Mouse (Mus musculus) testis, adult 2 months (tissue): ENCODE results near the gene Itgae. TPM values are rescaled to one million over a fixed set of nuclear protein-coding genes. Genes with fewer than 3 reads are reported as not detected.

Experiments used
- H3K27ac ChIP-seq: fragments of 200-500 bp; 2 replicates; pipeline ENCODE4 v1.5.1; 2012; ENCODE audit warnings: low read depth, low read length; ENCODE audit not compliant: control insufficient read depth, insufficient read depth
- H3K27me3 ChIP-seq: fragments of 200-500 bp; 2 replicates; pipeline ENCODE4 v1.6.1; 2012; ENCODE audit warnings: mild to moderate bottlenecking, low read length, moderate library complexity; ENCODE audit not compliant: control insufficient read depth, insufficient read depth
- H3K36me3 ChIP-seq: fragments of 200-500 bp; 2 replicates; pipeline ENCODE4 v1.6.1; 2012; ENCODE audit warnings: mild to moderate bottlenecking, low read length; ENCODE audit not compliant: control insufficient read depth, insufficient read depth
- H3K4me1 ChIP-seq: fragments of 200-500 bp; 2 replicates; pipeline ENCODE4 v1.6.1; 2012; ENCODE audit warnings: low read length; ENCODE audit not compliant: control insufficient read depth, insufficient read depth
- H3K4me3 ChIP-seq: fragments of 200-500 bp; 2 replicates; pipeline ENCODE4 v1.5.1; 2012; ENCODE audit warnings: low read depth, mild to moderate bottlenecking, low read length, moderate library complexity, mixed read lengths; ENCODE audit not compliant: control insufficient read depth
- CTCF ChIP-seq: fragments of 200-500 bp; IDR thresholded peaks from 2 replicates; pipeline ENCODE4 v1.5.1; 2012; ENCODE audit warnings: low read depth, mild to moderate bottlenecking, inconsistent platforms, low read length, moderate library complexity; ENCODE audit not compliant: control insufficient read depth, insufficient read depth, insufficient replicate concordance
- POLR2A ChIP-seq: fragments of 200-500 bp; IDR thresholded peaks from 2 replicates; pipeline ENCODE4 v1.6.1; 2012; ENCODE audit warnings: low read depth, mild to moderate bottlenecking, inconsistent platforms, low read length, moderate library complexity; ENCODE audit not compliant: control insufficient read depth
- polyA plus RNA-seq: library from polyadenylated mRNA; depleted of rRNA; stranded (reverse); fragments of >200 nt; gene quantifications from 2 replicates; pipeline ENCODE4 v1.2.3, GENCODE M21; 2012

Gene Itgae
- polyA plus RNA-seq, 1 experiment = 13.7 TPM

GRCm38 (mm10) chr11:73108195-73108897 lies 18.0 kb downstream of the Itgae start:
- TF ChIP-seq CTCF (no peak), POLR2A (no peak)
- no peak overlapping the region for H3K27ac ChIP-seq
- no peaks in the 10 kb centered on the region for H3K4me1 ChIP-seq
- H3K36me3 ChIP-seq = no peaks in the 10 kb centered on the region
- H3K27me3 ChIP-seq = no peaks in the 10 kb centered on the region
- no peak overlapping the region for H3K4me3 ChIP-seq

- TF ChIP-seq POLR2A (no peak), CTCF (no peak)
- H3K27me3 ChIP-seq = no peaks in the 10 kb centered on the region
- H3K27ac ChIP-seq = no peak overlapping the region
- H3K4me1 ChIP-seq = no peaks in the 10 kb centered on the region
- no peaks in the 10 kb centered on the region for H3K36me3 ChIP-seq
- H3K4me3 ChIP-seq = no peak overlapping the region
Observed at GRCm38 (mm10) chr11:73108898-73109625, 18.7 kb downstream of the Itgae start.

DNA sequence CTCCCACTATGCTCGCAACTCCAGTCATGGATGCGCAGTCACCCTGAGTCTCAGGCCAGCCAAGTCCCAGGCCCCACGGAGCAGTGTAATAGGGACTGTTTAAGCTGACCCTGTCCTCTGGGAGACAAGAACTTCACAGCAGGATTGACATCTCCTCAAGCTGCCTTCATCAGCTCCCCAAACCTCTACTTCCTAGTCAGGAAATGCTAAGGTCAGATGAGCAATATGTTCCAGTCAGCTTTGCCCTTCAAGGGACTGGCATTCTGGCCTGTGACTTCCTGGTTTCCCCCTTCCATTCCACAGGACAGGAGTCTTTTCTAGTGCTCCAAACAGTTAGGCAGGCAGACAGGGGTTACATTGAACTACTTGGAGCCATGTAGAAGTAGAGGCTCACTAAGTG lies 19.6 kb downstream of the Itgae start:
- H3K36me3 ChIP-seq = no peaks in the 10 kb centered on the region
- no peak overlapping the region for H3K4me3 ChIP-seq
- no peak overlapping the region for H3K27ac ChIP-seq
- H3K27me3 ChIP-seq = no peaks in the 10 kb centered on the region
- no peak for TF ChIP-seq CTCF
- no peaks in the 10 kb centered on the region for H3K4me1 ChIP-seq

- Histone ChIP-seq H3K27ac (no peak overlapping the region), H3K36me3 (no peaks in the 10 kb centered on the region), H3K4me1 (no peaks in the 10 kb centered on the region), H3K27me3 (no peaks in the 10 kb centered on the region), H3K4me3 (no peak overlapping the region)
- TF ChIP-seq CTCF = no peak
- TF ChIP-seq POLR2A = no peak
Observed at GRCm38 (mm10) chr11:73111414-73111813, 21.0 kb downstream of the Itgae start.

DNA sequence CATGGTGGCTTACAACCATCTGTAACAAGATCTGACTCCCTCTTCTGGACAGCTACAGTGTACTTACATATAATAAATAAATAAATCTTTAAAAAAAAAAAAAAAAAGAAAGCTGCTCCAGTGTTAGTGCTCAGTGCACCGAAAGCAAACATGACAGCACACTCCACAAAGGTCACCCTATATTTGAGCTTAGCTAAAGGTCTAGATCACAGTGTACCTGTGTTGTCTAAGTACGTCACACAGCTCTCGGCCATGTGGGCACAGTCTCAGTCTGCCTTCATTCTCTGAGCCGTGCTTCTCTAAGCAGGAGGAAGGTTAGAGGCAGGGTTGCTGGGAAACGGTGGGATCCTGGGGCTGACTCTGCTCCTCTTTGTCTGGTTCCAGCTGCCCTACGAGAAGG lies 36.1 kb downstream of the Itgae start:
- Histone ChIP-seq H3K4me3 (no peak overlapping the region), H3K27me3 (no peaks in the 10 kb centered on the region), H3K36me3 (no peaks in the 10 kb centered on the region), H3K27ac (no peak overlapping the region), H3K4me1 (peaks cover 2% of the 10 kb centered on the region; the same call in 1 of the 2 replicates)
- TF ChIP-seq CTCF (no peak), POLR2A (no peak)

GRCm38 (mm10) chr11:73131020-73131419 lies 40.6 kb downstream of the Itgae start:
- Histone ChIP-seq H3K27me3 (no peaks in the 10 kb centered on the region), H3K36me3 (peaks cover 2% of the 10 kb centered on the region; the same call in 1 of the 2 replicates), H3K4me3 (no peak overlapping the region), H3K27ac (no peak overlapping the region), H3K4me1 (no peaks in the 10 kb centered on the region)
- TF ChIP-seq CTCF = peak; percentile 29; the same call in 1 of the 2 replicates
- no peak for TF ChIP-seq POLR2A

GRCm38 (mm10) chr11:73132999-73133398 lies 42.6 kb downstream of the Itgae start:
- Histone ChIP-seq H3K36me3 (peaks cover 5% of the 10 kb centered on the region), H3K4me3 (no peak overlapping the region), H3K27me3 (no peaks in the 10 kb centered on the region), H3K27ac (no peak overlapping the region), H3K4me1 (peaks cover 6% of the 10 kb centered on the region)
- TF ChIP-seq POLR2A = no peak
- no peak for TF ChIP-seq CTCF
